Mouse (Mus musculus) retina, adult 2 months (tissue): Measurements from ENCODE around the gene Zic5.

Experiments
- DNase-seq: peaks from one replicate; pipeline ENCODE4 v3.0.0-alpha.2; 2012; ENCODE audit warnings: low read depth, low spot score

Zic5 gene

DNA sequence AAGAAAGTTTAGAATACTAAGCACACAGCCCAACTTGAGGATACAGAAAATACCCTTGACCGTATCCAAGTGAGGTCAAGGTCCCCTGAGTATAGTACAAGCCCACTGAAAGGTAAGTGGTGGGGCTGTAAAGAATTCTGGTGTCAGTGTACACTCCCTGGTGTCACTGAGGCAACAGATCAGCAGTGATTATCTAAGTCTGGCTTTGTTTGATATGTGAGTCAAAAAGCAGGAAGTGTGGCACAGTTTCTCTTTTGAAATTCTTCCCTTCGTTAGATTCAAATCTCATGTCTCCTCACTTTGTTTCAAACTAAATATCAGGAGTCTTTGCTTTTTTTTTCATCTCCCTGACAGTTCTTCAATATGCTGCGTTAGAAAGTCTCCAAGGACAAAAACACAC, 32.9 kb downstream of the Zic5 start:
- DNase-seq, result no peak

DNA sequence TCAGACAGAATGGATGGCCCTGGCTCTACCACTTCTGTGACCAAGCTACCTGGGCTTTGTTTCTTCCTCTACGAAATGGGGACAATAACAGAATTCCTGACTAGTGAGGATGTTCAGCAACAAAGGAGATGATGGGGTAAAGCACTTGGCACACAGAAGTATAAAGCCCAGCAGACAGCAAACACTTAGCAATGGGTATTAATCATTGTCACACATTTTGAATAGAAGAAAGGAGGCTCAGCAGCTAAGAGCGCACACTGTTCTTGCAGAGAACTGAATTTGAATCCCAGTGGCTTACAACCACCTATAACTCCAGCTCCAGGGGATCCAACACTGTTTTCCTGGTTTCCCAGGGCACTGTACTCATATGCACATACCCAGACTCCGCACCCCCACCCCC, 37.8 kb downstream of the Zic5 start:
- no peak for DNase-seq

DNA sequence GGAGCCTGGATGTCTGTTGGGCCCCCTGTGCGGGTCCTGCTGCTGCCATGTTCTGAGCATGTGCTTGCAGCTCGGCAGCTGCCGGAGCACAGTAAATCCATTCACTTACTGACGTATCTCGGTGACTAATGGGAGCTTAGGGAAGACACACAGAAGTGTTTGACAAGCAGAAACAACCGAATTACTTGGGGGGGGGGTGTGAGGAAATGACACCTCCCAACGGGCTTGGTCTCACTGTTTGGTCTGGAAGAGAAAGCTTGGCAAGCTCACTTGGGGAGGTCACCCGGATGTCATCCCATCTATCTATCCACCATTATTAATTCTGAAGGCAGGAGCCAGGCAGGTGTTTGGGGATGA, 38.3 kb downstream of the Zic5 start:
- no peak for DNase-seq

DNA sequence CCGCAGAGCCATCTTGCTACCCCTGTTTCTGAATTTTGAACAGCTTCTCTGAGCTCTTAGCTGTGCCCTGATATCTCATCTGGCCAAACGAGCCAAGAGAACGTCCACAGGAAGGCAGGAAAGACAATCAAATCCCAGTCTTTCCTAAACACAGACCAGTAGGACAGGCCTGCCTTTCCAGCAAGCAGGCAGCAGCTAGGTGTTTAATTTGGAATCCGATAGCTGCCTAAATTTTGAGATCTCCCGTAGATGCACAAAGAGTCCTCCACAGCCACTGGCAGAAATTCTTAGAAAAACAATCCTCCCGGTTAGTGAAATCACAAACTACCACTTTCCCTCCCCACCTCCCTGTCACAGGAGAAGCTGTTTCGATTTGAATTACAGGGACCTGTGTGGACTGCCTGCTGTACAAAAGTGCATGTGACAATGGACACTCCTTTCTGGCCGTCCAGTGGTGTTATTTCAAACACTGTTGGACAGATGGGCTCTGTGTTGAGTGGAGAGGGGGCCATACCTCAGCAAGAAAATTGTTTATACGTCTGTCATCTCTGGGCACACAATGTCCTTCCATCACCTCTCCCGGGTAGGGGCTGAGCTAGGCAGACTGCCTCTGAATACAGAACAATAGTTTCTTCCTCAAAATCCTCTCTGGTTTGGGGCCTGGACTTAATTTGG, 38.8 kb downstream of the Zic5 start:
- DNase-seq, result no peak

DNA sequence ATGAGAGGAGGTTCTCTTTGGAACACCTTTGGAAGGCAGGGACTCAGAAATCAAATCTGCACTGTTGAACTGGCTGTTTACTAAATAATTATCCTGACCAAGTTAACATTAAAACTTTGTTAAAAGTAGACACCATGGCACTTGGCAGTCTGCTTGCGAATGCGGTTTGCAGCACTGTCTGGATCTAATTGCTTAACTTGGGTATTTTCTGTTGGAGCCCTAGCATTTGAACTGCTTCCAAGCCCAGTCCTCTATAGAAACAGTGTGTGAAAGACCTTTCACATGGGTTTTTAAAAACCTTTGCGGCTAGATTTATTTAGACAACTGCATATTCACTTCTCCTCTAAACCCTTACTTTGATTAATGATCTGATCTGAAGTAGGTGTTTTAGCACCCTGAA, 41.0 kb downstream of the Zic5 start:
- no peak for DNase-seq

GRCm38 (mm10) chr14:122416166-122416771, 49.2 kb downstream of the Zic5 start:
- DNase-seq, result no peak

- no peak for DNase-seq
Observed at GRCm38 (mm10) chr14:122414786-122415185, 50.7 kb downstream of the Zic5 start.

DNA sequence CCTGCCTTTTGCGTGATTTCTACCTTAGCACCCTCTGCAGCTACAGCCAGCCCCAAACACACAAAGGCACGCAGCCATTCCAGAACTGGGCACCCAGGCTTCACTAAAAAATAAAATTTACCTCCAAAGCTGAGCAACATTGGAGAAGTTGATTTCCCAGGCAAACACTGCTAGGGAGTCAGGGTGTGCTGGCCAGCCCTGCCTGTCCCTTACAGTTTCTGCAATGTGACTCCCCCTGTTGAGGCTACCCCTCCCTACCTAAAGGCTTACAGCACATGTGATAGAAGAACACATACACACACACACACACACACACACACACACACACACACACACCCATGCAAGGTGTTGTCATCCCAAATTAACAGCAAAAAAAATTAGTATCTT, 51.9 kb downstream of the Zic5 start:
- DNase-seq, result no peak

- no peak for DNase-seq
Observed at GRCm38 (mm10) chr14:122412841-122413541, 52.5 kb downstream of the Zic5 start.
